Mouse (Mus musculus): ENCODE results near the gene Cox19. TPM values are rescaled to one million over a fixed set of nuclear protein-coding genes. Genes with fewer than 3 reads are reported as not detected.
"Not testable (repeated sequence)": the region's sequence is repeated elsewhere in the genome, so short reads cannot be mapped to it uniquely, and the experiment has no call there.

Gene Cox19
- total and polyA plus RNA-seq, 3 experiments: 10.0 to 40.8 (median 37.7) TPM

DNA sequence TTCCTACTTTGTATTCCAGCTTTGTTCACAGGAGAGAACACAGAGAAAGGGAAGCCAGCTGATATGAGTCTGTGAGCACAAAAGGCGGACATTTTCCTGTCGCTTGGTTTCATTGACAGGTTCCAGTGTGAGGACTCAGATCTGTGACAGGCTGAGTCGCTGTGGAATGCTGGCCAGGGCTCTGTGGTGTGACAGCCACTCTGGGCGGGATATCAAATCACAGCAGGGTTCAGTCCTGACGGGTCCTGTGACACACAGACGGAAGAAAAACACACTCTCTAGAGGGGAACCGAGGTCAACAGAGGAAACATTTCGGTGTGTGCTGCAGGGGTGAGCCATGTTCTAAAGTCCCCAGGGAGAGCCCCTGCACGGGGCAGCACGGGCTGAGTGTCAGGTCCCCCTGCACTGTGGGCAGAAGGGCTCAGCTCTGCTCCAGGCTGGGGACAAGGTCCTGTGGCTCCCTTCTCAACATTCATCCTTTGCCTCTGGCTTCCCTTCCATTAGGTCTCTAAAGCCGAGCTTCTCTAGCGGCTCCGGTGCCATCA lies 13.3 kb downstream of the Cox19 start:
- H3K4me3 ChIP-seq (ENCODE audit: low read depth, low read length): no peak overlapping the region
- H3K27me3 ChIP-seq (ENCODE audit: insufficient read depth, low read length): no peaks in the 10 kb centered on the region
- H3K4me1 ChIP-seq (ENCODE audit: insufficient read depth, low read depth, low read length): peaks cover 13% of the 10 kb centered on the region; the same call in 1 of the 2 replicates
- H3K9me3 ChIP-seq (replicated peaks): no peaks in the 10 kb centered on the region
- TF ChIP-seq TAL1 (conservative IDR thresholded peaks at IDR 0.05; ENCODE audit: low read depth, low read length) (no peak), CTCF (IDR thresholded peaks at IDR 0.05; ENCODE audit: low read depth, low read length) (no peak), POLR2AphosphoS5 (IDR thresholded peaks at IDR 0.05; ENCODE audit: insufficient replicate concordance, low read depth, low read length) (no peak), GATA2 (IDR thresholded peaks at IDR 0.05; ENCODE audit: borderline replicate concordance, low read depth, low read length) (no peak), GATA1 (IDR thresholded peaks at IDR 0.05; ENCODE audit: borderline replicate concordance, low read length) (no peak)
- peaks cover 76% of the 10 kb centered on the region for H3K36me3 ChIP-seq (replicated peaks)
- ATAC-seq (ENCODE audit: extremely low read depth, insufficient number of reproducible peaks, low FRiP score, poor library complexity, severe bottlenecking) (no peak), DNase-seq (ENCODE audit: low spot score) (no peak)

- no peak overlapping the region; the same call in 1 of the 2 replicates for H3K4me3 ChIP-seq (ENCODE audit: low read depth, low read length)
- H3K36me3 ChIP-seq (replicated peaks): peaks cover 55% of the 10 kb centered on the region
- peaks cover 20% of the 10 kb centered on the region for H3K4me1 ChIP-seq (ENCODE audit: insufficient read depth, low read depth, low read length)
- H3K9me3 ChIP-seq (replicated peaks): no peaks in the 10 kb centered on the region
- TF ChIP-seq CTCF (IDR thresholded peaks at IDR 0.05; ENCODE audit: low read depth, low read length) (no peak), POLR2AphosphoS5 (IDR thresholded peaks at IDR 0.05; ENCODE audit: insufficient replicate concordance, low read depth, low read length) (peak; percentile 60; the same call in 1 of the 2 replicates)
- H3K27me3 ChIP-seq (ENCODE audit: insufficient read depth, low read length): peaks cover 7% of the 10 kb centered on the region; the same call in 1 of the 2 replicates
- ATAC-seq (ENCODE audit: extremely low read depth, insufficient number of reproducible peaks, low FRiP score, poor library complexity, severe bottlenecking) (no peak), DNase-seq (ENCODE audit: low spot score) (no peak)
Measured at GRCm38 (mm10) chr5:139335634-139336033, 15.6 kb downstream of the Cox19 start.

GRCm38 (mm10) chr5:139334394-139334793 lies 16.8 kb downstream of the Cox19 start:
- DNase-seq (ENCODE audit: low spot score); H3K9me3 ChIP-seq (replicated peaks); ATAC-seq (ENCODE audit: extremely low read depth, insufficient number of reproducible peaks, low FRiP score, poor library complexity, severe bottlenecking); H3K4me3 ChIP-seq (ENCODE audit: low read depth, low read length): not testable (repeated sequence)
- peaks cover 20% of the 10 kb centered on the region for H3K4me1 ChIP-seq (ENCODE audit: insufficient read depth, low read depth, low read length)
- peaks cover 16% of the 10 kb centered on the region for H3K27me3 ChIP-seq (ENCODE audit: insufficient read depth, low read length)
- peaks cover 43% of the 10 kb centered on the region for H3K36me3 ChIP-seq (replicated peaks)

GRCm38 (mm10) chr5:139333301-139334013 lies 17.8 kb downstream of the Cox19 start:
- Histone ChIP-seq H3K9me3 (replicated peaks) (no peaks in the 10 kb centered on the region), H3K36me3 (replicated peaks) (peaks cover 33% of the 10 kb centered on the region), H3K27me3 (ENCODE audit: insufficient read depth, low read length) (peaks cover 25% of the 10 kb centered on the region), H3K4me1 (ENCODE audit: insufficient read depth, low read depth, low read length) (peaks cover 12% of the 10 kb centered on the region), H3K4me3 (ENCODE audit: low read depth, low read length) (no peak overlapping the region)
- DNase-seq (ENCODE audit: low spot score) (no peak), ATAC-seq (ENCODE audit: extremely low read depth, insufficient number of reproducible peaks, low FRiP score, poor library complexity, severe bottlenecking) (no peak)
- TF ChIP-seq GATA1 (IDR thresholded peaks at IDR 0.05; ENCODE audit: borderline replicate concordance, low read length) (no peak), TAL1 (conservative IDR thresholded peaks at IDR 0.05; ENCODE audit: low read depth, low read length) (no peak), POLR2AphosphoS5 (IDR thresholded peaks at IDR 0.05; ENCODE audit: insufficient replicate concordance, low read depth, low read length) (no peak), CTCF (IDR thresholded peaks at IDR 0.05; ENCODE audit: low read depth, low read length) (no peak), GATA2 (IDR thresholded peaks at IDR 0.05; ENCODE audit: borderline replicate concordance, low read depth, low read length) (no peak)

DNA sequence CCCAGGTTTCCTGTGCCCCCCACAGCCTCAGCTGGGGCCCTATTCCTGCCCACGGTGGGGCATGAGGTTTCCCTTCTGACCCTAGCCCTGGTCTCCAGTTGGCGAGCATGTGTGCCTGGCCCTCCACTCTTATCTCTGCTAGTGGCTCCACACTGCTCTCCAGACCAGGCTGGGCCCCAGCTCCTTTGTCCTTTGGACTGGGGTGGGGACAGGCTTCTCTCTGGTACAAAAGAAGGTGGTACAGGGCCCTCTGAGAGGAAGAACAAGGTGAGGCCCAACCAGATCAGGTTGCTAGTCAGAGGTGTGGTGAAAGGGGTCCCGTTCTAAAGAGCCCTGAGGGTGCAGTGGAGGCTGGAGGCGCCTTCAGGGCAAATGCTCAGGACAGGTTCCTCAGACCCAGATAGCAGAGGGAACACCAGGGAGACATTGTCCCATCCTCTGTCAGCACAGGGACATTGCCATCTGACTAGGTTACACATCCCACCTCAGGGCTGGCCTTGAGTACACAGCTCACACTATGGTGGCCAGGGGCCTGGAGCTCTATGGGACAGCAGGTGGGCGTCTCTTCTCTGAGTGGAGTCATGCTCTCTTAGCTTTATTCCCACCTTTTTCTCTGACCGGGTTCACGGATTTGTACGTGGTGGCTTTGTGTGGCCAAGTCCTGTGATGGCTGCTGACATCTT lies 18.5 kb downstream of the Cox19 start:
- Histone ChIP-seq H3K27me3 (ENCODE audit: insufficient read depth, low read length) (peaks cover 29% of the 10 kb centered on the region), H3K9me3 (replicated peaks) (no peaks in the 10 kb centered on the region), H3K36me3 (replicated peaks) (peaks cover 26% of the 10 kb centered on the region), H3K4me1 (ENCODE audit: insufficient read depth, low read depth, low read length) (peaks cover 11% of the 10 kb centered on the region), H3K4me3 (ENCODE audit: low read depth, low read length) (no peak overlapping the region)
- no peak for TF ChIP-seq GATA2 (IDR thresholded peaks at IDR 0.05; ENCODE audit: borderline replicate concordance, low read depth, low read length)
- TF ChIP-seq TAL1 (conservative IDR thresholded peaks at IDR 0.05; ENCODE audit: low read depth, low read length): no peak
- TF ChIP-seq POLR2AphosphoS5 (IDR thresholded peaks at IDR 0.05; ENCODE audit: insufficient replicate concordance, low read depth, low read length): no peak
- no peak for TF ChIP-seq GATA1 (IDR thresholded peaks at IDR 0.05; ENCODE audit: borderline replicate concordance, low read length)
- no peak for TF ChIP-seq CTCF (IDR thresholded peaks at IDR 0.05; ENCODE audit: low read depth, low read length)
- no peak for ATAC-seq (ENCODE audit: extremely low read depth, insufficient number of reproducible peaks, low FRiP score, poor library complexity, severe bottlenecking)
- no peak for DNase-seq (ENCODE audit: low spot score)

DNA sequence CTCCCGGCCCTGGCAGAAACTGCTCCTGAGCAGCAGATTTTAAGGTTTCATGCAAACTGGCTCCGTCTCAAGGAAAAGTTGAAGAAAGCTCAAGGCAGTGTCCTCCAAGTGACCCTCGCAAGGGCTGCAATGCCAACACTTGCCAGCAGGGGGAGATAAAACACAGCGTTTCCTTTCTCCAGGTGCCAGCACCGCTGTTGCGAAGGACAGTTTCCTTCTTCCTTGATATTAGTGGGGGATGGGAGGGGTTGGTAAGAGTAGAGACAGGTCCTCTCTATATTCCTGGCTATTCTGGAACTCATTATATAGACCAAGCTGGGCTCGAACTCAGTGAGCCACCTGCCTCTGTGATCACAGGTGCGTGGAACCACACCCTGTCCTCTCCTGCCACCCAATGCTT lies 19.5 kb downstream of the Cox19 start:
- TF ChIP-seq CTCF (IDR thresholded peaks at IDR 0.05; ENCODE audit: low read depth, low read length): peak; percentile 96
- no peak for TF ChIP-seq GATA1 (IDR thresholded peaks at IDR 0.05; ENCODE audit: borderline replicate concordance, low read length)
- no peak for TF ChIP-seq TAL1 (conservative IDR thresholded peaks at IDR 0.05; ENCODE audit: low read depth, low read length)
- no peak overlapping the region for H3K4me3 ChIP-seq (ENCODE audit: low read depth, low read length)
- no peak; the same call in 1 of the 2 replicates for ATAC-seq (ENCODE audit: extremely low read depth, insufficient number of reproducible peaks, low FRiP score, poor library complexity, severe bottlenecking)
- peaks cover 17% of the 10 kb centered on the region for H3K36me3 ChIP-seq (replicated peaks)
- H3K27me3 ChIP-seq (ENCODE audit: insufficient read depth, low read length): peaks cover 38% of the 10 kb centered on the region
- DNase-seq (ENCODE audit: low spot score): peak; percentile 69
- H3K9me3 ChIP-seq (replicated peaks): no peaks in the 10 kb centered on the region
- peaks cover 11% of the 10 kb centered on the region for H3K4me1 ChIP-seq (ENCODE audit: insufficient read depth, low read depth, low read length)

All from G1E (cell line).